Mouse (Mus musculus) CH12.LX (cell line): ENCODE measurements around the gene Apoa2.

Source experiments
- CHD1 ChIP-seq: IDR thresholded peaks from 2 replicates; pipeline ENCODE4 v1.6.1; 2012; ENCODE audit warnings: low read depth, low read length, improper control_type of control experiment, inconsistent platforms
- CHD2 ChIP-seq: IDR thresholded peaks from 2 replicates; pipeline ENCODE4 v1.6.1; 2011; ENCODE audit warnings: low read length, improper control_type of control experiment
- CTCF ChIP-seq, 2 experiments: IDR thresholded peaks in 1 of 2; conservative IDR thresholded peaks in 1 of 2; 2 replicates each; pipeline ENCODE4 v1.5.1; 2011 to 2012; ENCODE audit warnings: low read depth in 2 of 2, low read length in 2 of 2, improper control_type of control experiment in 1 of 2, inconsistent platforms in 1 of 2, mild to moderate bottlenecking in 1 of 2, moderate library complexity in 1 of 2
- NELFE ChIP-seq: IDR thresholded peaks from 2 replicates; pipeline ENCODE4 v1.6.1; 2011; ENCODE audit warnings: low read depth, low read length, improper control_type of control experiment
- PAX5 ChIP-seq: IDR thresholded peaks from 2 replicates; pipeline ENCODE4 v1.6.1; 2012; ENCODE audit warnings: low read length, inconsistent platforms, mixed read lengths
- POLR2A ChIP-seq: IDR thresholded peaks from 2 replicates; pipeline ENCODE4 v1.6.1; 2011; ENCODE audit warnings: low read depth, mild to moderate bottlenecking, improper control_type of control experiment, low read length
- POLR2AphosphoS2 ChIP-seq: IDR thresholded peaks from 2 replicates; pipeline ENCODE4 v1.6.1; 2011; ENCODE audit warnings: low read depth, low read length, improper control_type of control experiment
- TCF12 ChIP-seq: IDR thresholded peaks from 2 replicates; pipeline ENCODE4 v1.6.1; 2014; ENCODE audit warnings: low read depth, mild to moderate bottlenecking, inconsistent platforms, low read length, improper control_type of control experiment
- USF1 ChIP-seq: IDR thresholded peaks from 2 replicates; pipeline ENCODE4 v1.6.1; 2014; ENCODE audit warnings: low read depth, mild to moderate bottlenecking, inconsistent platforms, low read length, improper control_type of control experiment
- ZC3H11A ChIP-seq: IDR thresholded peaks from 2 replicates; pipeline ENCODE4 v1.6.1; 2012; ENCODE audit warnings: low read depth, mild to moderate bottlenecking, inconsistent platforms, low read length, improper control_type of control experiment
- ZKSCAN1 ChIP-seq: IDR thresholded peaks from 2 replicates; pipeline ENCODE4 v1.6.1; 2012; ENCODE audit warnings: low read depth, inconsistent platforms, low read length, improper control_type of control experiment, borderline replicate concordance
- ZMIZ1 ChIP-seq: IDR thresholded peaks from 2 replicates; pipeline ENCODE4 v1.6.1; 2012; ENCODE audit warnings: low read depth, mild to moderate bottlenecking, inconsistent platforms, low read length, improper control_type of control experiment
- ZNF384 ChIP-seq: IDR thresholded peaks from 2 replicates; pipeline ENCODE4 v1.6.1; 2012; ENCODE audit warnings: low read depth, low read length, improper control_type of control experiment, inconsistent platforms

- no peak for TF ChIP-seq CTCF (conservative IDR thresholded peaks at IDR 0.05 in 1 of 2, IDR thresholded peaks at IDR 0.05 in 1 of 2; ENCODE audit: low read depth in 2 of 2, low read length in 2 of 2)
- TF ChIP-seq CHD2 = no peak
- TF ChIP-seq USF1 = no peak
- no peak for TF ChIP-seq ZC3H11A
- TF ChIP-seq POLR2A = no peak
- TF ChIP-seq CHD1 = no peak
- no peak for TF ChIP-seq POLR2AphosphoS2
- TF ChIP-seq ZKSCAN1 = no peak
- no peak for TF ChIP-seq ZMIZ1
- no peak for TF ChIP-seq TCF12
- no peak for TF ChIP-seq NELFE
- no peak for TF ChIP-seq PAX5
- no peak for TF ChIP-seq ZNF384
These were observed 12.6 kb downstream of the Apoa2 start for GRCm38 (mm10) chr1:171237438-171237837.
